Comparison of ENCODE assay signal across 9 mouse cellular contexts in genomic region chr11:118459536-118459935, GRCm38 (mm10). TPM values are rescaled to one million over a fixed set of nuclear protein-coding genes. Genes with fewer than 3 reads are reported as not detected.
DNase-seq lines count a peak whose midpoint lies in the region; ATAC-seq and TF ChIP-seq lines count a peak whose summit lies in the region.
"Had no signal": no experiment of that assay in that cellular context is flagged by ENCODE, and none has a peak within 500 bp of the region (broad histone marks: within the 10 kb centered on the region; RNA-seq: fewer than 3 reads in every experiment).

No protein-coding gene starts in this region.

- H3K27me3 ChIP-seq in kidney, postnatal 0 days (ENCODE audit: insufficient read depth, low read length) = no peaks in the 10 kb centered on the region
- no peaks in the 10 kb centered on the region for H3K27me3 ChIP-seq in kidney, embryonic 16.5 days (ENCODE audit: insufficient read depth, low read length)
- H3K27me3 ChIP-seq in embryonic facial prominence, embryonic 10.5 days (replicated peaks; ENCODE audit: low read depth, poor library complexity, severe bottlenecking) = no peaks in the 10 kb centered on the region; the same call in 1 of the 2 replicates
- H3K27me3 ChIP-seq in heart, postnatal 0 days (ENCODE audit: control insufficient read depth, insufficient read depth, low read length) = no peaks in the 10 kb centered on the region
- H3K27me3 ChIP-seq in forebrain, embryonic 14.5 days (replicated peaks; ENCODE audit: control insufficient read depth, insufficient read depth, low read length) = no peaks in the 10 kb centered on the region
- H3K27me3 ChIP-seq: neural tube, embryonic 12.5 days had no signal

- no peak overlapping the region for H3K9ac ChIP-seq in kidney, postnatal 0 days (ENCODE audit: low read depth, low read length)
- H3K9ac ChIP-seq in kidney, embryonic 16.5 days (replicated peaks; ENCODE audit: low read length) = no peak overlapping the region
- H3K9ac ChIP-seq in heart, postnatal 0 days (replicated peaks; ENCODE audit: low read depth, low read length) = no peak overlapping the region
- H3K9ac ChIP-seq in forebrain, embryonic 14.5 days (ENCODE audit: low read length) = no peak overlapping the region
- H3K9ac ChIP-seq: neural tube, embryonic 12.5 days had no signal

- TF ChIP-seq CTCF in kidney, postnatal 0 days (IDR thresholded peaks at IDR 0.05; ENCODE audit: low read depth) = no peak
- no peak for TF ChIP-seq CTCF in heart, postnatal 0 days (IDR thresholded peaks at IDR 0.05; ENCODE audit: low read depth)

- no peaks in the 10 kb centered on the region for H3K9me3 ChIP-seq in kidney, postnatal 0 days (replicated peaks; ENCODE audit: low read length)
- H3K9me3 ChIP-seq in kidney, embryonic 16.5 days (ENCODE audit: low read length) = peaks cover 3% of the 10 kb centered on the region; the same call in 1 of the 2 replicates
- peaks cover 6% of the 10 kb centered on the region; the same call in 1 of the 2 replicates for H3K9me3 ChIP-seq in embryonic facial prominence, embryonic 10.5 days
- H3K9me3 ChIP-seq in heart, postnatal 0 days (replicated peaks; ENCODE audit: control insufficient read depth, low read length) = 0 out of 2 replicates have a peak, but pooled peaks cover 6% of the 10 kb centered on the region
- no peaks in the 10 kb centered on the region for H3K9me3 ChIP-seq in forebrain, embryonic 14.5 days (replicated peaks; ENCODE audit: control insufficient read depth, low read length)
- H3K9me3 ChIP-seq: neural tube, embryonic 12.5 days had no signal

- DNase-seq in kidney, postnatal 0 days (ENCODE audit: low spot score) = peak; percentile 30
- no peak for DNase-seq in embryonic facial prominence, embryonic 10.5 days (ENCODE audit: low spot score)
- DNase-seq in heart, postnatal 0 days (ENCODE audit: low spot score) = no peak
- DNase-seq in forebrain, embryonic 14.5 days (ENCODE audit: low spot score) = no peak
- no peak for DNase-seq in layer of hippocampus, postnatal 14 days (ENCODE audit: low spot score in 2 of 2)
- DNase-seq: right cerebral cortex, postnatal 14 days had no signal

- H3K27ac ChIP-seq in kidney, postnatal 0 days = peak overlapping the region; percentile 47
- H3K27ac ChIP-seq in kidney, embryonic 16.5 days (ENCODE audit: low read length) = no peak overlapping the region; the same call in 1 of the 2 replicates
- peak overlapping the region; percentile 11; the same call in 1 of the 2 replicates for H3K27ac ChIP-seq in embryonic facial prominence, embryonic 10.5 days (replicated peaks)
- H3K27ac ChIP-seq in heart, postnatal 0 days (ENCODE audit: low read depth) = peak overlapping the region; percentile 63
- no peak overlapping the region for H3K27ac ChIP-seq in forebrain, embryonic 14.5 days (ENCODE audit: low read depth, low read length)
- H3K27ac ChIP-seq: neural tube, embryonic 12.5 days had no signal

- WGBS in kidney, postnatal 0 days = 75% methylated on average over 4 of the region's 4 CpGs
- WGBS in kidney, embryonic 16.5 days = 60% methylated on average over 4 of the region's 4 CpGs
- WGBS in embryonic facial prominence, embryonic 10.5 days = 62% methylated on average over 4 of the region's 4 CpGs
- 53% methylated on average over 4 of the region's 4 CpGs for WGBS in heart, postnatal 0 days
- 89% methylated on average over 4 of the region's 4 CpGs for WGBS in forebrain, embryonic 14.5 days

- no peak overlapping the region for H3K4me3 ChIP-seq in kidney, postnatal 0 days (replicated peaks; ENCODE audit: low read depth, low read length)
- no peak overlapping the region for H3K4me3 ChIP-seq in kidney, embryonic 16.5 days (ENCODE audit: low read length)
- no peak overlapping the region for H3K4me3 ChIP-seq in embryonic facial prominence, embryonic 10.5 days
- no peak overlapping the region for H3K4me3 ChIP-seq in heart, postnatal 0 days (ENCODE audit: low read depth, low read length)
- no peak overlapping the region for H3K4me3 ChIP-seq in forebrain, embryonic 14.5 days (ENCODE audit: low read depth, low read length)
- H3K4me3 ChIP-seq: neural tube, embryonic 12.5 days had no signal

- ATAC-seq in kidney, postnatal 0 days (replicated peaks; ENCODE audit: low FRiP score, low read depth) = peak; percentile 27; the same call in 1 of the 2 replicates
- no peak for ATAC-seq in kidney, embryonic 16.5 days (ENCODE audit: low FRiP score, low TSS enrichment)
- no peak for ATAC-seq in heart, postnatal 0 days (ENCODE audit: insufficient read depth, low read depth)
- ATAC-seq in megakaryocyte progenitor cell, adult 5-6 weeks (replicated peaks; ENCODE audit: poor library complexity) = peak; percentile 52
- ATAC-seq in forebrain, embryonic 14.5 days = no peak

- no peaks in the 10 kb centered on the region for H3K36me3 ChIP-seq in kidney, postnatal 0 days (ENCODE audit: insufficient read depth, low read length)
- H3K36me3 ChIP-seq in kidney, embryonic 16.5 days (ENCODE audit: insufficient read depth, low read length) = no peaks in the 10 kb centered on the region
- H3K36me3 ChIP-seq in embryonic facial prominence, embryonic 10.5 days (replicated peaks) = no peaks in the 10 kb centered on the region
- no peaks in the 10 kb centered on the region for H3K36me3 ChIP-seq in heart, postnatal 0 days (replicated peaks; ENCODE audit: control insufficient read depth, insufficient read depth, low read length)
- H3K36me3 ChIP-seq in forebrain, embryonic 14.5 days (ENCODE audit: control insufficient read depth, insufficient read depth, low read length) = no peaks in the 10 kb centered on the region
- H3K36me3 ChIP-seq: neural tube, embryonic 12.5 days had no signal

- no peaks in the 10 kb centered on the region for H3K4me1 ChIP-seq in kidney, postnatal 0 days (replicated peaks; ENCODE audit: insufficient read depth, low read length)
- H3K4me1 ChIP-seq in kidney, embryonic 16.5 days (ENCODE audit: insufficient read depth, low read length) = peaks cover 12% of the 10 kb centered on the region
- peaks cover 29% of the 10 kb centered on the region for H3K4me1 ChIP-seq in embryonic facial prominence, embryonic 10.5 days
- no peaks in the 10 kb centered on the region for H3K4me1 ChIP-seq in heart, postnatal 0 days (ENCODE audit: control insufficient read depth, insufficient read depth)
- no peaks in the 10 kb centered on the region for H3K4me1 ChIP-seq in forebrain, embryonic 14.5 days (ENCODE audit: control insufficient read depth, insufficient read depth, low read length)

- TF ChIP-seq EP300 in heart, postnatal 0 days (IDR thresholded peaks at IDR 0.05; ENCODE audit: low read depth) = no peak

- H3K4me2 ChIP-seq in kidney, postnatal 0 days (ENCODE audit: low read length) = no peak overlapping the region
- no peak overlapping the region for H3K4me2 ChIP-seq in kidney, embryonic 16.5 days (replicated peaks; ENCODE audit: low read depth, low read length)
- H3K4me2 ChIP-seq in heart, postnatal 0 days (ENCODE audit: low read depth, low read length) = no peak overlapping the region
- no peak overlapping the region for H3K4me2 ChIP-seq in forebrain, embryonic 14.5 days (ENCODE audit: low read length)
- H3K4me2 ChIP-seq: neural tube, embryonic 12.5 days had no signal

RNA-seq across cellular contexts. Expression of gene Engase, which starts 17.1 kb away (rescaled TPM):
- 5.3 and 5.8 TPM in 2 replicates for polyA plus RNA-seq in kidney, postnatal 0 days (2015; fragmentation: Nextera tagmentation; extraction: Ambion mirVana)
- 6.1 and 7.5 TPM in 2 replicates for polyA plus RNA-seq in kidney, embryonic 16.5 days (2015; fragmentation: Nextera tagmentation; extraction: Ambion mirVana)
- 7.9 and 8.5 TPM in 2 replicates for polyA plus RNA-seq in embryonic facial prominence, embryonic 10.5 days (2016; fragmentation: Nextera tagmentation; extraction: Ambion mirVana)
- total RNA-seq in heart, postnatal 0 days (2014; rRNA removed; ENCODE audit: low replicate concordance) = 9.1 and 12.0 TPM in 2 replicates
- 3.0 and 3.6 TPM in 2 replicates for polyA plus RNA-seq in heart, postnatal 0 days (2015; fragmentation: Nextera tagmentation; extraction: Ambion mirVana)
- total RNA-seq in megakaryocyte progenitor cell, adult 5-6 weeks (2015) = 0.89 and 1.2 TPM in 2 replicates
- total RNA-seq in megakaryocyte progenitor cell, adult 5-6 weeks (2017) = 3.2 and 4.6 TPM in 2 replicates
- 3.9 and 4.9 TPM in 2 replicates for polyA plus RNA-seq in forebrain, embryonic 14.5 days (2014; fragmentation: Nextera tagmentation; extraction: Ambion mirVana)
- 10 to 100 TPM; 14.7 to 18.4 TPM for total RNA-seq in layer of hippocampus, postnatal 14 days (2021)

RNA-seq across cellular contexts. Expression of gene C1qtnf1, which starts 31.5 kb away (rescaled TPM):
- polyA plus RNA-seq in kidney, postnatal 0 days (2015; fragmentation: Nextera tagmentation; extraction: Ambion mirVana) = 13.0 and 15.0 TPM in 2 replicates
- polyA plus RNA-seq in kidney, embryonic 16.5 days (2015; fragmentation: Nextera tagmentation; extraction: Ambion mirVana) = 8.2 and 8.3 TPM in 2 replicates
- 2.6 and 3.4 TPM in 2 replicates for polyA plus RNA-seq in embryonic facial prominence, embryonic 10.5 days (2016; fragmentation: Nextera tagmentation; extraction: Ambion mirVana)
- 5.8 and 12.6 TPM in 2 replicates for total RNA-seq in heart, postnatal 0 days (2014; rRNA removed; ENCODE audit: low replicate concordance)
- 7.8 and 8.3 TPM in 2 replicates for polyA plus RNA-seq in heart, postnatal 0 days (2015; fragmentation: Nextera tagmentation; extraction: Ambion mirVana)
- total RNA-seq in megakaryocyte progenitor cell, adult 5-6 weeks (2015) = not detected in 2 replicates
- total RNA-seq in megakaryocyte progenitor cell, adult 5-6 weeks (2017) = not detected in 2 replicates
- polyA plus RNA-seq in forebrain, embryonic 14.5 days (2014; fragmentation: Nextera tagmentation; extraction: Ambion mirVana) = 2.3 and 3.0 TPM in 2 replicates
- total RNA-seq in layer of hippocampus, postnatal 14 days (2021) = 1 to 10 TPM; 3.9 to 5.3 TPM

RNA-seq across cellular contexts. Expression of gene Cant1, which starts 40.6 kb away (rescaled TPM):
- polyA plus RNA-seq in kidney, postnatal 0 days (2015; fragmentation: Nextera tagmentation; extraction: Ambion mirVana) = 25.7 and 25.8 TPM in 2 replicates
- 30.6 and 30.9 TPM in 2 replicates for polyA plus RNA-seq in kidney, embryonic 16.5 days (2015; fragmentation: Nextera tagmentation; extraction: Ambion mirVana)
- polyA plus RNA-seq in embryonic facial prominence, embryonic 10.5 days (2016; fragmentation: Nextera tagmentation; extraction: Ambion mirVana) = 20.2 and 20.8 TPM in 2 replicates
- total RNA-seq in heart, postnatal 0 days (2014; rRNA removed; ENCODE audit: low replicate concordance) = 28.3 and 35.5 TPM in 2 replicates
- 10.4 and 12.6 TPM in 2 replicates for polyA plus RNA-seq in heart, postnatal 0 days (2015; fragmentation: Nextera tagmentation; extraction: Ambion mirVana)
- total RNA-seq in megakaryocyte progenitor cell, adult 5-6 weeks (2015) = 17.6 and 19.2 TPM in 2 replicates
- total RNA-seq in megakaryocyte progenitor cell, adult 5-6 weeks (2017) = 18.7 and 20.0 TPM in 2 replicates
- polyA plus RNA-seq in forebrain, embryonic 14.5 days (2014; fragmentation: Nextera tagmentation; extraction: Ambion mirVana) = 21.4 and 22.8 TPM in 2 replicates
- total RNA-seq in layer of hippocampus, postnatal 14 days (2021) = 10 to 100 TPM; 37.0 to 40.6 TPM

RNA-seq across cellular contexts. Expression of gene Lgals3bp, which starts 57.6 kb away (rescaled TPM):
- polyA plus RNA-seq in kidney, postnatal 0 days (2015; fragmentation: Nextera tagmentation; extraction: Ambion mirVana) = 68.8 and 80.3 TPM in 2 replicates
- 14.9 and 18.1 TPM in 2 replicates for polyA plus RNA-seq in kidney, embryonic 16.5 days (2015; fragmentation: Nextera tagmentation; extraction: Ambion mirVana)
- 0.86 and 0.88 TPM in 2 replicates for polyA plus RNA-seq in embryonic facial prominence, embryonic 10.5 days (2016; fragmentation: Nextera tagmentation; extraction: Ambion mirVana)
- total RNA-seq in heart, postnatal 0 days (2014; rRNA removed; ENCODE audit: low replicate concordance) = 77.9 and 83.1 TPM in 2 replicates
- 27.6 and 28.6 TPM in 2 replicates for polyA plus RNA-seq in heart, postnatal 0 days (2015; fragmentation: Nextera tagmentation; extraction: Ambion mirVana)
- total RNA-seq in megakaryocyte progenitor cell, adult 5-6 weeks (2015) = 92.3 and 118 TPM in 2 replicates
- 51.7 and 56.3 TPM in 2 replicates for total RNA-seq in megakaryocyte progenitor cell, adult 5-6 weeks (2017)
- polyA plus RNA-seq in forebrain, embryonic 14.5 days (2014; fragmentation: Nextera tagmentation; extraction: Ambion mirVana) = 3.0 TPM in 2 replicates
- 10 to 100 TPM; 11.1 to 14.4 TPM for total RNA-seq in layer of hippocampus, postnatal 14 days (2021)

Comparison
In these comparisons a context has a peak if more than half of its experiments do, and no peak if none do; other contexts are left out.
1. ATAC-seq: peak in kidney, postnatal 0 days (single experiment) and megakaryocyte progenitor cell, adult 5-6 weeks (single experiment); none in kidney, embryonic 16.5 days (single experiment), heart, postnatal 0 days (single experiment) and forebrain, embryonic 14.5 days (single experiment).
2. H3K27ac ChIP-seq: peak in kidney, postnatal 0 days (single experiment), embryonic facial prominence, embryonic 10.5 days (single experiment) and heart, postnatal 0 days (single experiment); none in kidney, embryonic 16.5 days (single experiment) and forebrain, embryonic 14.5 days (single experiment).